Mouse (Mus musculus): ENCODE results near the gene Diras1. TPM values are rescaled to one million over a fixed set of nuclear protein-coding genes. Genes with fewer than 3 reads are reported as not detected.

The Diras1 gene
- polyA plus RNA-seq, 1 experiment: not detected

DNA sequence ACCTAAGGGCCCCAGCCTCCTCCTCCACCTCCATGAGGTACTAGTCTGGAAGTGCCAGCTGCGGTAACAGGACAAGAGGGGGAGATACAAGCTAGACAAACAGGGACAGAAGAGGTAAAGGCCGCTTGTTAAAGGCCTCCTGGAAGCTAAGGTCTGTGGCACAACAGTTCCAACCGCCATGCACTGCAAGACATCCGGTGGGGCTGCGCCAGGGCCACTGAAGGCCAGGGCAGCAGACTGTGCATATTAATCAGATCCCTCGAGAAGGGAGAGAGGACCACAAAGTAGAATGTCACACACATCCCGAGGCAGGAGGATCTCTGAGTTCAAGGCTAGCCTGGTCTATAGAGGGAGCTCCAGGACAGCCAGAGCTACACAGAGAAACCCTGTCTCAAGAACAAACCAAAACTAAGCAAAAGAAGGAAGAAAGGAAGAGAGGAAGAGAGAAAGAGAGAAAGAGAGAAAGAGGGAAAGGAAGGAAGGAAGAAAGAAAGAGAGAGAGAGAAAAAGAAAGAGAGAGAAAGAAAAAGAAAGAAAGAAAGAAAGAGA, 43.8 kb downstream of the Diras1 start:
- Histone ChIP-seq H3K4me3 (ENCODE audit: insufficient read depth, low read depth, low read length) (no peak overlapping the region), H3K4me1 (ENCODE audit: control insufficient read depth, insufficient read depth, insufficient read length, low read length) (peaks cover 10% of the 10 kb centered on the region; the same call in 1 of the 2 replicates), H3K27ac (replicated peaks; ENCODE audit: low read depth, low read length) (no peak overlapping the region)

DNA sequence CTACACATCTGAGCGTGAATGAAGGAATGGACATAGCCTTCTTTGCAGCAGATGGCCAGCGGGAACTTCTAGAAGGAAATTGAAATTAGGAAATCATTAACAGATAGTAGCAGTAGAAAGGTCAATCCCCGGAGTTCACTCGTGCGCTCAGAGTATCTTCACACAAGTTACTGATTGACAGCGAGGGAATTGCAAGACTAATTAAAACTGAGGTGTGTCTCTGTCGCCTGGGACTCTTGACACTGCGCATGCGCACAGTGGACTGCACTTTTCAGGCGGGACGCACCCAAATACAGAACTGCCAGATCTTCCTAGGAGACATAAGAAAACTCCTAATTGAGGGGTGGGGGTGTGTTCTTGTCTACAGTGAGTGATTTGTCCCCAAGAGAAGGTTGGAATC, 50.0 kb downstream of the Diras1 start:
- Histone ChIP-seq H3K4me3 (ENCODE audit: insufficient read depth, low read depth, low read length) (no peak overlapping the region), H3K4me1 (ENCODE audit: control insufficient read depth, insufficient read depth, insufficient read length, low read length) (peaks cover 9% of the 10 kb centered on the region), H3K27ac (replicated peaks; ENCODE audit: low read depth, low read length) (no peak overlapping the region)

GRCm38 (mm10) chr10:80973722-80974121, 51.7 kb downstream of the Diras1 start:
- H3K4me1 ChIP-seq (ENCODE audit: control insufficient read depth, insufficient read depth, insufficient read length, low read length): peaks cover 9% of the 10 kb centered on the region
- no peak overlapping the region for H3K27ac ChIP-seq (replicated peaks; ENCODE audit: low read depth, low read length)
- H3K4me3 ChIP-seq (ENCODE audit: insufficient read depth, low read depth, low read length): no peak overlapping the region

- no peak overlapping the region for H3K4me3 ChIP-seq (ENCODE audit: insufficient read depth, low read depth, low read length)
- peaks cover 9% of the 10 kb centered on the region for H3K4me1 ChIP-seq (ENCODE audit: control insufficient read depth, insufficient read depth, insufficient read length, low read length)
- H3K27ac ChIP-seq (replicated peaks; ENCODE audit: low read depth, low read length): no peak overlapping the region
These were observed 53.1 kb downstream of the Diras1 start for GRCm38 (mm10) chr10:80972071-80972987.

DNA sequence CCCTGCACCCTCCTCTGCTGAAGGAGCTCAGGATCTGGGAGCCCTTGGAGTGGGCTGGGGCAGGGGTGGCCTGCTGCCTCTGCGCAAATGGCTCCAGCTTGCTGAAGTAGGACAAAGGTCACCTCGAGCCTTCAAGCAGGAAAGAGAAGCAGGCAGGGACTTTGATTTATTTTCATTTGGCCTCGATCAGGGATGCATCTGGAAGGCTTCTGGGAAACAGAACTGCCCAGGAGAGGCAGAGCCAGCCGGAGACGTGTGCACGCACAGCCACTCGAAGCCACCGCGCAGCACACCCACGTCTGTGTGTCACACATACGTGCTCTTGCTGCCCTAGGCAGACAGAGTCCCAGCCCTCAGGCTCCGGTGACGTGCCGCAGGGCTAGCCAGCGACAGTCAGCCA, 53.9 kb downstream of the Diras1 start:
- H3K4me3 ChIP-seq (ENCODE audit: insufficient read depth, low read depth, low read length): no peak overlapping the region
- no peak overlapping the region for H3K27ac ChIP-seq (replicated peaks; ENCODE audit: low read depth, low read length)
- H3K4me1 ChIP-seq (ENCODE audit: control insufficient read depth, insufficient read depth, insufficient read length, low read length): peaks cover 9% of the 10 kb centered on the region

GRCm38 (mm10) chr10:80970159-80970558, 55.3 kb downstream of the Diras1 start:
- Histone ChIP-seq H3K27ac (replicated peaks; ENCODE audit: low read depth, low read length) (no peak overlapping the region), H3K4me3 (ENCODE audit: insufficient read depth, low read depth, low read length) (no peak overlapping the region), H3K4me1 (ENCODE audit: control insufficient read depth, insufficient read depth, insufficient read length, low read length) (peaks cover 9% of the 10 kb centered on the region)

Other genes starting within 250 kb of the Diras1 start
- gene Sf3a2, start 227.5 kb downstream of the Diras1 start, polyA plus RNA-seq (2012; ENCODE audit: insufficient read depth, insufficient read length, missing spikeins): 12.1 and 15.3 TPM in 2 replicates
- gene Plekhj1, start 227.0 kb downstream of the Diras1 start, polyA plus RNA-seq (2012; ENCODE audit: insufficient read depth, insufficient read length, missing spikeins): 30.2 and 40.5 TPM in 2 replicates
- not detected in 2 replicates for gene Amh, start 220.4 kb downstream of the Diras1 start, polyA plus RNA-seq (2012; ENCODE audit: insufficient read depth, insufficient read length, missing spikeins)
- 2.4 and 4.9 TPM in 2 replicates for gene Jsrp1, start 212.2 kb downstream of the Diras1 start, polyA plus RNA-seq (2012; ENCODE audit: insufficient read depth, insufficient read length, missing spikeins)
- 447 and 892 TPM in 2 replicates for gene Oaz1, start 199.0 kb downstream of the Diras1 start, polyA plus RNA-seq (2012; ENCODE audit: insufficient read depth, insufficient read length, missing spikeins)
- gene Lingo3, start 181.6 kb downstream of the Diras1 start, polyA plus RNA-seq (2012; ENCODE audit: insufficient read depth, insufficient read length, missing spikeins): not detected in 2 replicates
- gene Lsm7, start 170.5 kb downstream of the Diras1 start, polyA plus RNA-seq (2012; ENCODE audit: insufficient read depth, insufficient read length, missing spikeins): 55.6 and 61.3 TPM in 2 replicates
- gene Sppl2b, start 170.4 kb downstream of the Diras1 start, polyA plus RNA-seq (2012; ENCODE audit: insufficient read depth, insufficient read length, missing spikeins): 8.7 and 14.0 TPM in 2 replicates
- gene Tmprss9, start 153.8 kb downstream of the Diras1 start, polyA plus RNA-seq (2012; ENCODE audit: insufficient read depth, insufficient read length, missing spikeins): not detected in 2 replicates
- gene Timm13, start 124.7 kb downstream of the Diras1 start, polyA plus RNA-seq (2012; ENCODE audit: insufficient read depth, insufficient read length, missing spikeins): 319 and 342 TPM in 2 replicates
- 1.9 and 4.9 TPM in 2 replicates for gene Lmnb2, start 107.4 kb downstream of the Diras1 start, polyA plus RNA-seq (2012; ENCODE audit: insufficient read depth, insufficient read length, missing spikeins)
- gene Gadd45b, start 95.6 kb downstream of the Diras1 start, polyA plus RNA-seq (2012; ENCODE audit: insufficient read depth, insufficient read length, missing spikeins): 7.2 and 10.3 TPM in 2 replicates
- 6.4 and 9.0 TPM in 2 replicates for gene Gng7, start 10.7 kb downstream of the Diras1 start, polyA plus RNA-seq (2012; ENCODE audit: insufficient read depth, insufficient read length, missing spikeins)
- 7.0 and 12.1 TPM in 2 replicates for gene Slc39a3, start 11.8 kb upstream of the Diras1 start, polyA plus RNA-seq (2012; ENCODE audit: insufficient read depth, insufficient read length, missing spikeins)
- gene Sgta, start 34.5 kb upstream of the Diras1 start, polyA plus RNA-seq (2012; ENCODE audit: insufficient read depth, insufficient read length, missing spikeins): 130 and 139 TPM in 2 replicates
- gene Thop1, start 44.4 kb upstream of the Diras1 start, polyA plus RNA-seq (2012; ENCODE audit: insufficient read depth, insufficient read length, missing spikeins): 7.0 and 11.3 TPM in 2 replicates
- gene Creb3l3, start 73.2 kb upstream of the Diras1 start, polyA plus RNA-seq (2012; ENCODE audit: insufficient read depth, insufficient read length, missing spikeins): not detected in 2 replicates
- 64.4 and 88.3 TPM in 2 replicates for gene Map2k2, start 80.3 kb upstream of the Diras1 start, polyA plus RNA-seq (2012; ENCODE audit: insufficient read depth, insufficient read length, missing spikeins)
- 28.4 and 29.6 TPM in 2 replicates for gene Zbtb7a, start 109.6 kb upstream of the Diras1 start, polyA plus RNA-seq (2012; ENCODE audit: insufficient read depth, insufficient read length, missing spikeins)
- 10.3 and 13.4 TPM in 2 replicates for gene Pias4, start 142.3 kb upstream of the Diras1 start, polyA plus RNA-seq (2012; ENCODE audit: insufficient read depth, insufficient read length, missing spikeins)
- 538 and 581 TPM in 2 replicates for gene Eef2, start 151.0 kb upstream of the Diras1 start, polyA plus RNA-seq (2012; ENCODE audit: insufficient read depth, insufficient read length, missing spikeins)
- 15.7 and 31.7 TPM in 2 replicates for gene Dapk3, start 157.3 kb upstream of the Diras1 start, polyA plus RNA-seq (2012; ENCODE audit: insufficient read depth, insufficient read length, missing spikeins)
- gene 4930442H23Rik, start 158.2 kb upstream of the Diras1 start, polyA plus RNA-seq (2012; ENCODE audit: insufficient read depth, insufficient read length, missing spikeins): not detected in 2 replicates
- 1.4 TPM in 1 of 2 replicates, not detected in the other for gene Nmrk2, start 176.4 kb upstream of the Diras1 start, polyA plus RNA-seq (2012; ENCODE audit: insufficient read depth, insufficient read length, missing spikeins)
- gene Atcay, start 205.2 kb upstream of the Diras1 start, polyA plus RNA-seq (2012; ENCODE audit: insufficient read depth, insufficient read length, missing spikeins): not detected in 2 replicates
- 0.32 and 1.2 TPM in 2 replicates for gene Zfr2, start 207.5 kb upstream of the Diras1 start, polyA plus RNA-seq (2012; ENCODE audit: insufficient read depth, insufficient read length, missing spikeins)
- not detected in 2 replicates for gene Matk, start 227.3 kb upstream of the Diras1 start, polyA plus RNA-seq (2012; ENCODE audit: insufficient read depth, insufficient read length, missing spikeins)
- gene Mrpl54, start 241.3 kb upstream of the Diras1 start, polyA plus RNA-seq (2012; ENCODE audit: insufficient read depth, insufficient read length, missing spikeins): 122 and 144 TPM in 2 replicates
- gene Apba3, start 241.3 kb upstream of the Diras1 start, polyA plus RNA-seq (2012; ENCODE audit: insufficient read depth, insufficient read length, missing spikeins): 59.5 and 82.7 TPM in 2 replicates

Measured in brown adipose tissue, adult 24 weeks (tissue).